Mouse (Mus musculus) regulatory T cell (primary cell): ENCODE measurements around the gene Tshr.

Experiments
- in situ Hi-C: fragments of 300-600 bp; cut with MboI, MseI; formaldehyde crosslinking; loops from one replicate; pipeline ENCODE4 v1.15.1; 2025; ENCODE audit warnings: high pct_unique_total_duplicates

Tshr gene

DNA sequence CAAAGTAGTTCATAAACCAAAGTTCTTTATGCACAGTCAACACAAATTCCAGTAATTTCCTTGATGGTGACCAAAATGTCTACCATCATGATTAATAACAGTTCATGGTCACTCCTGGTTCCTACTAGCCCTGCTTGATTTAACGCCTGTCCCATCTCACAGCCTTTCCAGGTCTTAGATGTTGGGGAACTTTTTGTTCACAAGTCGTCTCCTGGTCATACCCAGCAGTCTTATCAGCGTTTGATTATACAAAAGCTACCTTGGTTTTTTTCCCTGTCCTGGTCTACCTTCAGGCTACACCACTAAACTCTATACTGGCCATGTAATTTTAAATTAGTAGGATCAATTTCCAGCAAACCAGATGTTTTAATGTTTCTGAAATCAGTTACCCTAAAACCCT is 202.7 kb downstream of the Tshr start:
- in situ Hi-C loops, result loop anchor here (25.0 kb wide), 1 partner anchor 200 kb away; the partner anchor contains the start of genes Cep128 and Tshr

- in situ Hi-C loops, result loop anchor here (25.0 kb wide), 1 partner anchor 200 kb away; the partner anchor contains the start of genes Cep128 and Tshr
Measured at GRCm38 (mm10) chr12:91587491-91588033, 203.2 kb downstream of the Tshr start.

DNA sequence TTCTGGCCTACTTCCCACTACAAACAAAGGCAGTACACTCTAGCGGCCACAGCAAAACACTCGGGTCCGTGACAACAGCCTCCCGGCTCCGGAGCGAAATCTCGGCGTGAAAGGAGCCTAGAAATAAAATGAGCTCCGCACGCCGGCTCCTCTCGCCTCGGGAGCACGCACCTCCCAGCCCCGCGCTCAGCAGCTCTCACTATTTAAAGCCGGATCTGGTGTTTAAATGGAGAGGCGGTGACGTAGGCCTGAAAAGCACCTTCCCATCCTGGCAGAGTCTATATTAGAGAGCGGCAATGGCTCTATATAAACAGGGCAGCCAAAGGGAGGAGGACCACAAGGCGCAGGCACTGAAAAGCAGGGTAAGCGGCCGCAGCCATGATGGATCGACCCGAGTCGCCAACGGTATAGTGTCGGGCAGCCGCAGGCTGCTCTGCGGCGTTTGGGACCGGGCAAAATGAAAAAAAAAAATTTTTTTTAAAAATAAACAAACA is 203.9 kb downstream of the Tshr start:
- in situ Hi-C loops, result loop anchor here (25.0 kb wide), 1 partner anchor 201 kb away; the partner anchor contains the start of genes Cep128 and Tshr

DNA sequence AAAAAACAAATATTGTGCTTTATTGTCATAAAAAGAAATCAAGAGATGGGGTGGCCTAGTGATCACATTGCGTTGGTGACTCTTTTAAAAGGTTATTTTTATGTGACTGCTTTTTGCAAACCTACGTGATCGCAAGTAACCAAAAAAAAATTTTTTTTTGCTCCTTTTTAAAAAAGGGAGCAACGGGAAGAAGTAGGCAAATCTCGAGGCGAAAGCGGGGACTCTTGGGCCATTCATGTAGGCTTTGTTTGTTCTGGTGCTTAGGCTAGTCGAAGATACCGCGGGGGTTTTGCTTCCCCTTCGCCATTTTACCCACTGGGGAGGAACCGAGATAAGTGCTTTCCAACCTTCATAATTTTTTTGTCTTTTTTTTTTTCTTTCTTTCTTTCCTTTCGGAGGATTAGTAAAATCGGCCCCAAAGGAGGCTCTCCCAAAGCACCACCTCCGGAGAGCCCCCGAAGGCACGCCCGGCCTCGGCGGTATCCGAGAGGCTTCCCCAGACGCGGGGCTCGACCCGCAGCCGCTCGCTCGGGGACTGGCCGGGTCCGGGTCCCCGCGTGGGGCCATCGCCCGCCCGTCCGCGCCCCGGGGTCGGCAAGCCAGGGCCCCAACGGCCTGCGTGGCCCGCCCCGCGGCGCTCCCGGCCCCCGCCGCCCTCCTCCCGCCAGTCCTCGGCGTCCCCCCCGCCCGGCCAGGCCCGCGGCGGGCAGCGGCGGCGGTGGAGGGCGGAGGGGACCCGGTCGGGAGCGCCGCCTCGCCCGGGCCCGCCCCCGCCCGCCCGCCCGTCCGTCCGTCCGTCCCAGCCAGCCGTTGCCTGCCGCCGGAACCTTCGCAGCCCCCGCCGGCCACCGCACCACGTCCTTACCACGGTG is 204.5 kb downstream of the Tshr start:
- in situ Hi-C loops, result loop anchor here (25.0 kb wide), 1 partner anchor 202 kb away; the partner anchor contains the start of genes Cep128 and Tshr

DNA sequence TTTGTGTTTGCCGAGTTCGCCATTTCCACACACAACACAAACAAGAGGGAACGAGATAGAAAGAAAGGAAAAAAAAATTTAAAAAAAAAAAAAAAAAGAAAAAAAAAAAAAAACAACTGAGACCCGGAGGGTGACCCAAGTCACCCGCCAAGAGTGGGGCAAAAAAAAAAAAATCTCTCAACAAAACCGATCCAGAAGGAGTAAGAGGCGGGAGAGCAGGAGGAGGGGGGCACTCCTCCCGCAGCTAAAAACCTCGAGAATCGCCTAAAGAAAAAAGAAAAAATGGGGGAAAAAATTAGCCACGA is 205.1 kb downstream of the Tshr start:
- in situ Hi-C loops, result loop anchor here (25.0 kb wide), 1 partner anchor 202 kb away; the partner anchor contains the start of genes Cep128 and Tshr

- in situ Hi-C loops, result loop anchor here (25.0 kb wide), 1 partner anchor 203 kb away; the partner anchor contains the start of genes Cep128 and Tshr
Measured at GRCm38 (mm10) chr12:91589847-91590690, 205.7 kb downstream of the Tshr start, which contains the start of gene Gtf2a1. Gene Gtf2a1, minus strand, starts transcription at chr12:91590487.

DNA sequence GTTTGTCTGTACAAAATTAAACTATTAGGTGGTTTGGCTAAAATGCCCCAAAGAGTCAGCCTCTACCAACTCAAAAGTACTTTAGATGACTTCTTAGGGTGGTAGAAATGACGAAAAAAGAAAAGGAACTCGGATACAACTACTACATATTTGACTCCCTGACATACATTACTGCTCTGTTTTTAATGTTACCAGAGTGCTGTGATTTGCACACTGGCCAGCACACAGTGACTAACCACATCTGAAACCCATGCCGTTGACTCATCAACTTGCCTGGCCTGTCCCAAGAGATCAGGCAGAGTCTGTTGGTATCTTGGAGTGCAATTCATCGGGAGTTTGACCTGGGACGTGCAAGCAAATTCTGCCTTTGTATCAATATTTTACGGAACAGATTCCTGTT is 206.4 kb downstream of the Tshr start:
- in situ Hi-C loops, result loop anchor here (25.0 kb wide), 1 partner anchor 203 kb away; the partner anchor contains the start of genes Cep128 and Tshr

GRCm38 (mm10) chr12:91591191-91591590 is 206.8 kb downstream of the Tshr start:
- in situ Hi-C loops, result loop anchor here (25.0 kb wide), 1 partner anchor 204 kb away; the partner anchor contains the start of genes Cep128 and Tshr

GRCm38 (mm10) chr12:91592128-91592527 is 207.8 kb downstream of the Tshr start:
- in situ Hi-C loops, result loop anchor here (25.0 kb wide), 1 partner anchor 205 kb away; the partner anchor contains the start of genes Cep128 and Tshr
